Comparison of ENCODE assay signal across 13 mouse cellular contexts in the genomic region with DNA sequence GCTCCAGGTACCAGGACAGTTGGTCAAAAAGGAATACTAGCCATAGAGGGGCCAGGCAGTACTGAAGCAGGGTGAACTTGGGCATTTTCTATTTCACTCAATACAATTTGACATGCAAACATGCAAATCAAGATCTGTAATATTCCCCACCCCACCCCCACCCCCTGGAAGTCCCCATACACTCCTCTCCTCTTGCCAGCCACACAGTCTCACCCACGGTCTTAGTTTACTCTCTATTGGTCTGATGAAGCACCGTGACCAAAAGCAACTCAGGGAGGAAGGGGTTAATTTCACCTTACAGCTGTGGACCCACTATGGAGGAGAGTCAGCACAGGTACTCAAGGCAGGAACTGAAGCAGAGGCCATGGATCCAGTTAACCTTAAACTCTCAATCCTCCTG.
"Had no signal": no experiment of that assay in that cellular context is flagged by ENCODE, and none has a peak within 500 bp of the region (broad histone marks: within the 10 kb centered on the region; RNA-seq: fewer than 3 reads in every experiment).

No protein-coding gene starts in this region.

- H3K27ac ChIP-seq: limb, embryonic 13.5 days; midbrain, embryonic 10.5 days; neural tube, embryonic 12.5 days; stomach, postnatal 0 days had no signal

- H3K27me3 ChIP-seq: limb, embryonic 13.5 days; neural tube, embryonic 12.5 days had no signal

- H3K36me3 ChIP-seq: limb, embryonic 13.5 days; midbrain, embryonic 10.5 days; neural tube, embryonic 12.5 days had no signal

- H3K4me2 ChIP-seq: limb, embryonic 13.5 days; liver, embryonic 11.5 days; lung, embryonic 14.5 days; neural tube, embryonic 12.5 days had no signal

- DNase-seq: kidney, postnatal 10 days; left cerebral cortex, postnatal 4 days; lung, embryonic 14.5 days; lung, postnatal 10 days; midbrain, embryonic 14.5 days; right cerebral cortex, postnatal 14 days; thymus, postnatal 4 days had no signal

- H3K9me3 ChIP-seq: limb, embryonic 13.5 days; midbrain, embryonic 10.5 days; neural tube, embryonic 12.5 days had no signal

- H3K4me3 ChIP-seq: limb, embryonic 13.5 days; midbrain, embryonic 10.5 days; myocyte; neural tube, embryonic 12.5 days had no signal

- H3K4me1 ChIP-seq: limb, embryonic 13.5 days; midbrain, embryonic 10.5 days; neural tube, embryonic 12.5 days had no signal

- H3K9ac ChIP-seq: limb, embryonic 13.5 days; lung, embryonic 14.5 days; neural tube, embryonic 12.5 days had no signal
